Mouse (Mus musculus) CH12.LX (cell line): ENCODE data around the gene Pofut2. TPM values are rescaled to one million over a fixed set of nuclear protein-coding genes. Genes with fewer than 3 reads are reported as not detected.

Experiments
- DNase-seq: peaks from one replicate; pipeline ENCODE4 v3.0.0-alpha.2; 2013; ENCODE audit errors: extremely low read depth
- H3K27ac ChIP-seq: 2 replicates; pipeline ENCODE4 v1.5.1; 2012; ENCODE audit warnings: low read depth, mild to moderate bottlenecking, control low read depth, moderate library complexity; ENCODE audit not compliant: insufficient read depth
- H3K27me3 ChIP-seq: replicated peaks from 2 replicates; pipeline ENCODE3; 2012; ENCODE audit warnings: inconsistent platforms
- H3K36me3 ChIP-seq, 2 experiments: replicated peaks in 1 of 2; 2 replicates each; pipeline versions ENCODE3 to v1.6.1; 2012; ENCODE audit warnings: inconsistent platforms in 1 of 2, low read length in 1 of 2, mild to moderate bottlenecking in 1 of 2, mixed read lengths in 1 of 2, moderate library complexity in 1 of 2; ENCODE audit not compliant: control insufficient read depth in 1 of 2, insufficient read depth in 1 of 2
- H3K4me1 ChIP-seq, 2 experiments: 2 replicates each; pipeline ENCODE4 v1.6.1; 2012; ENCODE audit warnings: inconsistent platforms in 1 of 2, moderate library complexity in 1 of 2; ENCODE audit not compliant: insufficient read depth in 2 of 2, control insufficient read depth in 1 of 2
- H3K4me2 ChIP-seq: 2 replicates; pipeline ENCODE4 v1.6.1; 2012; ENCODE audit warnings: low read depth, mild to moderate bottlenecking, control low read depth; ENCODE audit not compliant: poor library complexity, insufficient read depth, severe bottlenecking
- H3K4me3 ChIP-seq, 3 experiments: fragments of 150-350 bp in 1 of 3; sonication (generic) in 1 of 3; replicated peaks in 1 of 3; 2 replicates each; pipeline versions ENCODE3 to v1.5.1; 2011 to 2012; ENCODE audit warnings: low read depth in 2 of 3, low read length in 2 of 3, mild to moderate bottlenecking in 2 of 3, moderate library complexity in 2 of 3, control low read depth in 1 of 3, improper control_type of control experiment in 1 of 3, inconsistent platforms in 1 of 3, mixed read lengths in 1 of 3; ENCODE audit not compliant: poor library complexity in 1 of 3
- H3K79me2 ChIP-seq: replicated peaks from 2 replicates; pipeline ENCODE4 v1.6.1; 2012; ENCODE audit warnings: mild to moderate bottlenecking, moderate library complexity; ENCODE audit not compliant: control insufficient read depth, poor library complexity, insufficient read depth, severe bottlenecking; ENCODE audit errors: extremely low read depth
- H3K9ac ChIP-seq: 2 replicates; pipeline ENCODE4 v1.6.1; 2012; ENCODE audit warnings: low read depth, mild to moderate bottlenecking, control low read depth, moderate library complexity; ENCODE audit not compliant: insufficient read depth
- H3K9me3 ChIP-seq: replicated peaks from 2 replicates; pipeline ENCODE3; 2012; ENCODE audit warnings: low read length, inconsistent platforms, mixed read lengths
- BHLHE40 ChIP-seq: IDR thresholded peaks from 2 replicates; pipeline ENCODE4 v1.6.1; 2011; ENCODE audit warnings: mild to moderate bottlenecking, low read depth, low read length, improper control_type of control experiment
- CHD1 ChIP-seq: IDR thresholded peaks from 2 replicates; pipeline ENCODE4 v1.6.1; 2012; ENCODE audit warnings: low read depth, low read length, improper control_type of control experiment, inconsistent platforms
- CHD2 ChIP-seq: IDR thresholded peaks from 2 replicates; pipeline ENCODE4 v1.6.1; 2011; ENCODE audit warnings: low read length, improper control_type of control experiment
- CTCF ChIP-seq, 2 experiments: IDR thresholded peaks in 1 of 2; conservative IDR thresholded peaks in 1 of 2; 2 replicates each; pipeline ENCODE4 v1.5.1; 2011 to 2012; ENCODE audit warnings: low read depth in 2 of 2, low read length in 2 of 2, improper control_type of control experiment in 1 of 2, inconsistent platforms in 1 of 2, mild to moderate bottlenecking in 1 of 2, moderate library complexity in 1 of 2
- E2F4 ChIP-seq: IDR thresholded peaks from 2 replicates; pipeline ENCODE4 v1.6.1; 2011; ENCODE audit warnings: low read depth, low read length, improper control_type of control experiment; ENCODE audit not compliant: insufficient replicate concordance
- EP300 ChIP-seq: IDR thresholded peaks from 2 replicates; pipeline ENCODE4 v1.6.1; 2011; ENCODE audit warnings: low read length, improper control_type of control experiment
- ETS1 ChIP-seq: conservative IDR thresholded peaks from 2 replicates; pipeline ENCODE4 v1.6.1; 2012; ENCODE audit warnings: low read depth, mild to moderate bottlenecking, inconsistent platforms, low read length, improper control_type of control experiment, moderate library complexity
- IRF4 ChIP-seq: IDR thresholded peaks from 2 replicates; pipeline ENCODE4 v1.6.1; 2014; ENCODE audit warnings: low read depth, mild to moderate bottlenecking, inconsistent platforms, low read length, improper control_type of control experiment
- JUN ChIP-seq: IDR thresholded peaks from 2 replicates; pipeline ENCODE4 v1.6.1; 2011; ENCODE audit warnings: low read depth, mild to moderate bottlenecking, low read length, improper control_type of control experiment, moderate library complexity; ENCODE audit not compliant: insufficient read depth
- MAFK ChIP-seq: IDR thresholded peaks from 2 replicates; pipeline ENCODE4 v1.6.1; 2011; ENCODE audit warnings: low read length, improper control_type of control experiment; ENCODE audit not compliant: insufficient replicate concordance
- MAX ChIP-seq: IDR thresholded peaks from 2 replicates; pipeline ENCODE4 v1.6.1; 2011; ENCODE audit warnings: low read length, improper control_type of control experiment
- MAZ ChIP-seq: IDR thresholded peaks from 2 replicates; pipeline ENCODE4 v1.6.1; 2012; ENCODE audit warnings: low read depth, mild to moderate bottlenecking, inconsistent platforms, low read length, improper control_type of control experiment, moderate library complexity
- MEF2A ChIP-seq: IDR thresholded peaks from 2 replicates; pipeline ENCODE4 v1.6.1; 2014; ENCODE audit warnings: low read depth, mild to moderate bottlenecking, inconsistent platforms, low read length, improper control_type of control experiment, borderline replicate concordance
- MXI1 ChIP-seq: IDR thresholded peaks from 2 replicates; pipeline ENCODE4 v1.6.1; 2011; ENCODE audit warnings: mild to moderate bottlenecking, low read depth, low read length, improper control_type of control experiment
- PAX5 ChIP-seq: IDR thresholded peaks from 2 replicates; pipeline ENCODE4 v1.6.1; 2012; ENCODE audit warnings: low read length, inconsistent platforms, mixed read lengths
- POLR2A ChIP-seq: IDR thresholded peaks from 2 replicates; pipeline ENCODE4 v1.6.1; 2011; ENCODE audit warnings: low read depth, mild to moderate bottlenecking, improper control_type of control experiment, low read length
- RAD21 ChIP-seq: IDR thresholded peaks from 2 replicates; pipeline ENCODE4 v1.6.1; 2011; ENCODE audit warnings: low read depth, mild to moderate bottlenecking, low read length, improper control_type of control experiment, moderate library complexity
- TBP ChIP-seq: conservative IDR thresholded peaks from 2 replicates; pipeline ENCODE4 v1.6.1; 2011; ENCODE audit warnings: low read depth, low read length, improper control_type of control experiment
- TCF12 ChIP-seq: IDR thresholded peaks from 2 replicates; pipeline ENCODE4 v1.6.1; 2014; ENCODE audit warnings: low read depth, mild to moderate bottlenecking, inconsistent platforms, low read length, improper control_type of control experiment
- UBTF ChIP-seq: IDR thresholded peaks from 2 replicates; pipeline ENCODE4 v1.6.1; 2012; ENCODE audit warnings: low read depth, mild to moderate bottlenecking, inconsistent platforms, low read length, improper control_type of control experiment, moderate library complexity
- USF2 ChIP-seq: conservative IDR thresholded peaks from 2 replicates; pipeline ENCODE4 v1.6.1; 2011; ENCODE audit warnings: low read depth, low read length, improper control_type of control experiment
- ZC3H11A ChIP-seq: IDR thresholded peaks from 2 replicates; pipeline ENCODE4 v1.6.1; 2012; ENCODE audit warnings: low read depth, mild to moderate bottlenecking, inconsistent platforms, low read length, improper control_type of control experiment
- ZKSCAN1 ChIP-seq: IDR thresholded peaks from 2 replicates; pipeline ENCODE4 v1.6.1; 2012; ENCODE audit warnings: low read depth, inconsistent platforms, low read length, improper control_type of control experiment, borderline replicate concordance
- ZMIZ1 ChIP-seq: IDR thresholded peaks from 2 replicates; pipeline ENCODE4 v1.6.1; 2012; ENCODE audit warnings: low read depth, mild to moderate bottlenecking, inconsistent platforms, low read length, improper control_type of control experiment
- ZNF384 ChIP-seq: IDR thresholded peaks from 2 replicates; pipeline ENCODE4 v1.6.1; 2012; ENCODE audit warnings: low read depth, low read length, improper control_type of control experiment, inconsistent platforms
- dilution Hi-C: fragments of 300-500 bp; cut with MboI; formaldehyde crosslinking; loops from 2 replicates; pipeline ENCODE4 v1.14.3; 2020; ENCODE audit warnings: low sequenced_read_pairs; ENCODE audit not compliant: extremely low pct_unique_long_range_greater_than_20kb, extremely low pct_ligation_motif_present
- in situ Hi-C: fragments of 300-500 bp; cut with MboI; formaldehyde crosslinking; loops from 3 replicates; pipeline ENCODE4 v1.14.3; 2019; ENCODE audit warnings: low sequenced_read_pairs, low pct_ligation_motif_present, low pct_unique_long_range_greater_than_20kb, mixed read lengths
- polyA plus RNA-seq: library from polyadenylated mRNA; unstranded; fragments of >175 nt; gene quantifications from 2 replicates; pipeline ENCODE4 v1.2.1, GENCODE M21; 2012; ENCODE audit warnings: low read depth; ENCODE audit not compliant: insufficient read length
- total RNA-seq, 2 experiments: library from RNA; depleted of rRNA; stranded (reverse); fragments of 300-350 nt in 1 of 2; fragments of >200 nt in 1 of 2; gene quantifications; 2 replicates each; pipeline ENCODE4 v1.2.3; 2012 to 2014

Gene Pofut2
- total and polyA plus RNA-seq, 3 experiments = 13.6 to 23.4 (median 22.0) TPM

DNA sequence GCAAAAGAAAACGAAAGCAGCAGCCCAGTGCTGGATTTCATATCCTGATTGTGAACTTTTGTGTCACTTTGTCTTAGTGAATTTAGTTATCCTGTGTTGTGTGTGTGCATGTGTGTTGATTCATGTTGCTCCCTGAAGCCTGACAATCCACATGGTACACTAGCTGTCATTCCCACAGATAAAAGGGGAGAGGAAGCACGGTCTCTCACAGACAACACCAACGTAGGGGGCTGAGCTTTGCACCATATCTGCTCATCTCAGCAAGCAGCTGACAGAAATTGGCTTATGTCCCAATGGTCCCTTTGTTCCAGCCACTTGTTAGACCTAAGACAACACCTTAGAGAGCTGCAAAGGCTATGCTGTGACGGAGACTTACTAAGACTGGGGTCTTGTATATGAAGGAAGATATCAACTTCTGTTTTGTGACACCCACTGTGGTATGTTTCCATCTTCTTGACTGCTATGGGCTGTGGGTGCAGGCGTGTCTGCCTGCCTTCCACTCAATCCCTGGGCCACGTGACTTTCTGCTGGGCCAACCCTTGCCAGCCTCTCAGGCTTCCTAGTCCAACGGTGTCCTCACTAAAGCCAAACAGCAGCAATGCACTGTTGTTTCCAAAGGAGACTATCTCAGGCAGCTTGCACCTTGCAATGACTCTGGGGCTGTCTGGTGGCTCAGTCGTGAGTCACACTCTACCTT lies 41.4 kb downstream of the Pofut2 start:
- H3K9ac ChIP-seq = no peak overlapping the region
- dilution Hi-C loops = no loop called here
- no peak overlapping the region for H3K4me3 ChIP-seq
- H3K9me3 ChIP-seq = no peaks in the 10 kb centered on the region
- DNase-seq = no peak
- no peaks in the 10 kb centered on the region for H3K79me2 ChIP-seq
- TF ChIP-seq ZMIZ1 (no peak), MEF2A (no peak), ZKSCAN1 (no peak), MAX (no peak), RAD21 (no peak), E2F4 (no peak), MAZ (no peak), USF2 (no peak), CHD2 (no peak), POLR2A (no peak), UBTF (no peak), TCF12 (no peak), PAX5 (no peak), ZNF384 (no peak), TBP (no peak), MXI1 (no peak)
- H3K4me1 ChIP-seq = peaks cover 7 to 8% of the 10 kb centered on the region in 2 experiments; a peak in 2 of 4 replicates
- H3K36me3 ChIP-seq = peaks cover 0 to 10% of the 10 kb centered on the region in 2 experiments
- H3K4me2 ChIP-seq = no peak overlapping the region
- no peaks in the 10 kb centered on the region for H3K27me3 ChIP-seq
- H3K27ac ChIP-seq = no peak overlapping the region
- in situ Hi-C loops = no loop called here

DNA sequence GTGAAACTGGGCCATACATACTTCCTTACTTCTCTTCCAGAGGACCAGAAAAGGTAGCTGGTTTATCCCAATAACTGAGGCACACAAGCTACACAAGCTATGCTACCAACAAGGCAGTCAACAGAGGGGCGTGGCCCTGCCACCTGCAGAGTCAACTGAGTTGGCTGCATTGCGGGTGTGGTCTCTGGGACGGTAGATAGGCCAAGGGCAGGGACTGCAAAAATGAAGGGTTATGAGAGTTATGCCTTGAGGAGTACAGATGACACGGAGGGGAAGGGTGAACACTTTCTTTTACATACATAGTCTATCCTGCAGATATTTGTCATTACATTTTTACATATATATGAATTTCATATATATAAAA lies 41.9 kb downstream of the Pofut2 start:
- no peak overlapping the region for H3K4me3 ChIP-seq
- H3K27me3 ChIP-seq = no peaks in the 10 kb centered on the region
- no peak overlapping the region for H3K27ac ChIP-seq
- H3K36me3 ChIP-seq = peaks cover 0 to 7% of the 10 kb centered on the region in 2 experiments
- in situ Hi-C loops = no loop called here
- peaks cover 5 to 7% of the 10 kb centered on the region in 2 experiments; a peak in 2 of 4 replicates for H3K4me1 ChIP-seq
- dilution Hi-C loops = no loop called here
- TF ChIP-seq BHLHE40 = no peak
- TF ChIP-seq IRF4 = no peak
- no peak for TF ChIP-seq CHD2
- no peak for TF ChIP-seq MEF2A
- no peak for TF ChIP-seq CTCF (conservative IDR thresholded peaks at IDR 0.05 in 1 of 2, IDR thresholded peaks at IDR 0.05 in 1 of 2; ENCODE audit: low read depth in 2 of 2, low read length in 2 of 2)
- TF ChIP-seq CHD1 = no peak
- TF ChIP-seq JUN = no peak
- TF ChIP-seq MAFK = no peak
- no peak for TF ChIP-seq MAZ
- TF ChIP-seq ZC3H11A = no peak
- no peak for TF ChIP-seq ETS1
- no peak for TF ChIP-seq TBP
- no peak for TF ChIP-seq EP300
- TF ChIP-seq POLR2A = no peak
- H3K9ac ChIP-seq = no peak overlapping the region
- no peaks in the 10 kb centered on the region for H3K79me2 ChIP-seq
- no peaks in the 10 kb centered on the region for H3K9me3 ChIP-seq
- no peak for DNase-seq
- H3K4me2 ChIP-seq = no peak overlapping the region
